Mouse (Mus musculus): ENCODE measurements around the gene Abhd12b. TPM values are rescaled to one million over a fixed set of nuclear protein-coding genes. Genes with fewer than 3 reads are reported as not detected.

Abhd12b gene
- polyA plus RNA-seq, 1 experiment, result not detected

DNA sequence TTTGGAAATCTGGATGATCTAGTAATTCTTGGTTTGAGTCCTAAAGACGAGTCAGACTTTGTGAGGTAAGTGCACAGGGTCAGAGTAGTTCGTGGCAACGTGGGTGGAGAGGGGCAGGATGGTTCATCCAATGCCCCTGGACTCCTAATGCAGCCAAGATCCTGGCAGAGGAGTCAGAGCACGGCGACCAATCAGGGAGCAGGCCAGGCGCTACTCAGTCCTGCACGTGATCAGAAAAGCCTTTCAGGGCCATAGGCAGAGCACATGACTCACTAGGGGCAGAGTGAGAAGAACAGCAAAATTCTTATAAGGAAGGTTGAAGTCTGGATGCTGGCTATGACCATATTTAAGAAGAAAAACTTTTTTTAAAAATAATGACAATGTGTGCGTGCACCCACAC lies 50.5 kb downstream of the Abhd12b start:
- TF ChIP-seq POLR2A (IDR thresholded peaks at IDR 0.05; ENCODE audit: control insufficient read depth, low read depth, low read length), result no peak
- TF ChIP-seq CTCF (IDR thresholded peaks at IDR 0.05; ENCODE audit: control insufficient read depth, insufficient read depth, insufficient replicate concordance, low read depth, low read length), result no peak
- no peak overlapping the region for H3K27ac ChIP-seq (ENCODE audit: control insufficient read depth, insufficient read depth, low read depth, low read length)
- no peaks in the 10 kb centered on the region for H3K27me3 ChIP-seq (ENCODE audit: control insufficient read depth, insufficient read depth, low read length)
- no peaks in the 10 kb centered on the region for H3K4me1 ChIP-seq (ENCODE audit: control insufficient read depth, insufficient read depth, low read length)
- H3K36me3 ChIP-seq (ENCODE audit: control insufficient read depth, insufficient read depth, low read length), result no peaks in the 10 kb centered on the region
- no peak overlapping the region for H3K4me3 ChIP-seq (ENCODE audit: control insufficient read depth, low read depth, low read length)

DNA sequence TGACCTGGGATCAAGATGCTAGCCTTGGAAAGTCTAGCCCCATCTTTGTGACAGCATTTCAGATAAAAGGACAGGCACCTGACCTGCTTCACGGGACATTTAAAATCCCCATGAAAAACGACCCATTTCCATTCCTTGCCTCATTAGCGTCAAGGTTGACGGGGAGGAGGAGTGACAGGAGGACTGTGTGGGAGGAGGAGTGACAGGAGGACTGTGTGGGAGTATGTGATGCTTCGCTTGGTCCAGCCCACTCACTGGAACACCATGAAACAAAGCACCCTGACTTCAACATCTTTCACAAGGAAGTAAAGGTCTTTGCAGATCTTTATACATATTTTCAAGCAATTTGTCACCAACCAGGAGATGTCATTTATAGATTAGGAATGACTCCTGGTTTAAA lies 54.3 kb downstream of the Abhd12b start:
- no peaks in the 10 kb centered on the region for H3K36me3 ChIP-seq (ENCODE audit: control insufficient read depth, insufficient read depth, low read length)
- TF ChIP-seq CTCF (IDR thresholded peaks at IDR 0.05; ENCODE audit: control insufficient read depth, insufficient read depth, insufficient replicate concordance, low read depth, low read length), result no peak
- TF ChIP-seq POLR2A (IDR thresholded peaks at IDR 0.05; ENCODE audit: control insufficient read depth, low read depth, low read length), result no peak

DNA sequence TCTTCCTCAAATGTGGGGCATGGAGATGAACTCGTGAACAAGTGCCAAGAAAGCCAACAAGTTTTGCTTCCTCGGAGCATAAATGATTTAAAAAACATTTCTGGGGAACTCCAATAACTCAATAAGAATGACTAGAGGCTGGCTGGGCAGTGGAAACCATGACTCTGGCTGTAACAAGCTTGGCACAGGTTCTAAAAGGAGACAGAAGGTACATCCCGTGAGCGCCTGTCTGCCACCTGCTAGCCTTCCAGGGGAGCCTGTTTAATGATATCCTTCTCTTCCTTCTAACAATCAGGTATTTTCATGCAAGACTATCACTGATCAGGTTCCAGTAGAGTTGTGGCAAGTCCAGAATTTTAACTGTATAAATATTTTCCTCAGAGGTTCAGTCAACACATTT lies 58.6 kb downstream of the Abhd12b start:
- H3K4me1 ChIP-seq (ENCODE audit: control insufficient read depth, insufficient read depth, low read length), result no peaks in the 10 kb centered on the region
- H3K4me3 ChIP-seq (ENCODE audit: control insufficient read depth, low read depth, low read length), result no peak overlapping the region
- TF ChIP-seq CTCF (IDR thresholded peaks at IDR 0.05; ENCODE audit: control insufficient read depth, insufficient read depth, insufficient replicate concordance, low read depth, low read length), result no peak
- TF ChIP-seq POLR2A (IDR thresholded peaks at IDR 0.05; ENCODE audit: control insufficient read depth, low read depth, low read length), result no peak
- no peaks in the 10 kb centered on the region for H3K36me3 ChIP-seq (ENCODE audit: control insufficient read depth, insufficient read depth, low read length)
- H3K27me3 ChIP-seq (ENCODE audit: control insufficient read depth, insufficient read depth, low read length), result no peaks in the 10 kb centered on the region
- H3K27ac ChIP-seq (ENCODE audit: control insufficient read depth, insufficient read depth, low read depth, low read length), result no peak overlapping the region

More for the DNA sequence above, 54.3 kb downstream of the Abhd12b start:
- Histone ChIP-seq H3K4me1 (ENCODE audit: control insufficient read depth, insufficient read depth, low read length) (no peaks in the 10 kb centered on the region), H3K27ac (ENCODE audit: control insufficient read depth, insufficient read depth, low read depth, low read length) (no peak overlapping the region), H3K4me3 (ENCODE audit: control insufficient read depth, low read depth, low read length) (no peak overlapping the region), H3K27me3 (ENCODE audit: control insufficient read depth, insufficient read depth, low read length) (no peaks in the 10 kb centered on the region)

DNA sequence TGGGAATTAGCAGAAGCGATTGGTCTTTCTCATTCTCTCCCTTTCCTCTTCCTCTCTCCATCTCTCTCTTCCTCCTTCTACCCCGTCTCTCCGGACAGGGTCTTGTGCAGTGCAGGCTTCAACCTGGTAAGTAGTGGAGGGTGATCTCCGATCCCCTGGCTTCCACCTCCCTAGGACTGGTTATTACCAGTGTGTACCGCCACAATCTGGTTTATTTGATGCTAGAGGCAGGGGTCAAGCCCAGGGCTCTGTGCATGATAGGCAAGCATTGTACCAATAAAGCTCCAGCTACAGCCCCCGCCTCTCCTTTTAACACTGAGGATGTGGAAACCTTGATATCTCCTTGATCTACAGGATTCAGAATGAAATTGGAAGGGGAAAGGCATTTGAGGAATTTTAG lies 59.7 kb downstream of the Abhd12b start:
- Histone ChIP-seq H3K4me3 (ENCODE audit: control insufficient read depth, low read depth, low read length) (no peak overlapping the region), H3K4me1 (ENCODE audit: control insufficient read depth, insufficient read depth, low read length) (no peaks in the 10 kb centered on the region), H3K36me3 (ENCODE audit: control insufficient read depth, insufficient read depth, low read length) (no peaks in the 10 kb centered on the region), H3K27me3 (ENCODE audit: control insufficient read depth, insufficient read depth, low read length) (no peaks in the 10 kb centered on the region), H3K27ac (ENCODE audit: control insufficient read depth, insufficient read depth, low read depth, low read length) (no peak overlapping the region)
- TF ChIP-seq POLR2A (IDR thresholded peaks at IDR 0.05; ENCODE audit: control insufficient read depth, low read depth, low read length), result no peak
- no peak for TF ChIP-seq CTCF (IDR thresholded peaks at IDR 0.05; ENCODE audit: control insufficient read depth, insufficient read depth, insufficient replicate concordance, low read depth, low read length)

GRCm38 (mm10) chr12:70214281-70214680 lies 60.3 kb downstream of the Abhd12b start:
- no peak overlapping the region for H3K4me3 ChIP-seq (ENCODE audit: control insufficient read depth, low read depth, low read length)
- no peaks in the 10 kb centered on the region for H3K4me1 ChIP-seq (ENCODE audit: control insufficient read depth, insufficient read depth, low read length)
- no peak overlapping the region for H3K27ac ChIP-seq (ENCODE audit: control insufficient read depth, insufficient read depth, low read depth, low read length)
- H3K27me3 ChIP-seq (ENCODE audit: control insufficient read depth, insufficient read depth, low read length), result no peaks in the 10 kb centered on the region
- no peaks in the 10 kb centered on the region for H3K36me3 ChIP-seq (ENCODE audit: control insufficient read depth, insufficient read depth, low read length)
- TF ChIP-seq POLR2A (IDR thresholded peaks at IDR 0.05; ENCODE audit: control insufficient read depth, low read depth, low read length) (no peak), CTCF (IDR thresholded peaks at IDR 0.05; ENCODE audit: control insufficient read depth, insufficient read depth, insufficient replicate concordance, low read depth, low read length) (no peak)

DNA sequence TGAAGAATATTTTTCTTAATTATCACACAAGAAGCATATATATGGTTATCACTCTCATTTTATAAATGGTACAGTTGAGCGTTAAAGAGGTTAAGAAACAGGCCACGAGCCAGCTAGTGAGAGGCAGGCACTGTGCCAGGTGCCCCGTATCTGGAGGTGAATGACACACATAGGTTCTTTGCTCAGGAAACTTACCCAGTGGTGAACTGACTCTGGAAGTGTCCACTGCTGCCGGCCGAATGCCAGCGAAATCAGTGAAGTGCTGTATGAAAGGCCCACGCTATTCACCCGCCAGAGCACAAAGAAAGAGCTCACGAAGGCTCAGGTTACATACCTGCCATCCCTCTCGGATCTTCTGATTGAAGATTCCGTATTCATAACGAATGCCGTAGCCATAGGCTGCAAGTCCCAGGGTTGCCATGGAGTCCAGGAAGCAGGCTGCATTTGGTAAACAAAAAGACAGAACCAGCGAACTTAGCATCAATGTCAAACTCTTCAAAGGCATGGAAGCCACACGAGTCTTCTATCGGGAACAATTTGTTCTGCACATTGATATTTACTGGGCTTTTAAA lies 62.4 kb downstream of the Abhd12b start:
- Histone ChIP-seq H3K4me1 (ENCODE audit: control insufficient read depth, insufficient read depth, low read length) (no peaks in the 10 kb centered on the region), H3K27ac (ENCODE audit: control insufficient read depth, insufficient read depth, low read depth, low read length) (no peak overlapping the region), H3K27me3 (ENCODE audit: control insufficient read depth, insufficient read depth, low read length) (no peaks in the 10 kb centered on the region), H3K36me3 (ENCODE audit: control insufficient read depth, insufficient read depth, low read length) (no peaks in the 10 kb centered on the region), H3K4me3 (ENCODE audit: control insufficient read depth, low read depth, low read length) (no peak overlapping the region)
- TF ChIP-seq POLR2A (IDR thresholded peaks at IDR 0.05; ENCODE audit: control insufficient read depth, low read depth, low read length) (no peak), CTCF (IDR thresholded peaks at IDR 0.05; ENCODE audit: control insufficient read depth, insufficient read depth, insufficient replicate concordance, low read depth, low read length) (no peak)

DNA sequence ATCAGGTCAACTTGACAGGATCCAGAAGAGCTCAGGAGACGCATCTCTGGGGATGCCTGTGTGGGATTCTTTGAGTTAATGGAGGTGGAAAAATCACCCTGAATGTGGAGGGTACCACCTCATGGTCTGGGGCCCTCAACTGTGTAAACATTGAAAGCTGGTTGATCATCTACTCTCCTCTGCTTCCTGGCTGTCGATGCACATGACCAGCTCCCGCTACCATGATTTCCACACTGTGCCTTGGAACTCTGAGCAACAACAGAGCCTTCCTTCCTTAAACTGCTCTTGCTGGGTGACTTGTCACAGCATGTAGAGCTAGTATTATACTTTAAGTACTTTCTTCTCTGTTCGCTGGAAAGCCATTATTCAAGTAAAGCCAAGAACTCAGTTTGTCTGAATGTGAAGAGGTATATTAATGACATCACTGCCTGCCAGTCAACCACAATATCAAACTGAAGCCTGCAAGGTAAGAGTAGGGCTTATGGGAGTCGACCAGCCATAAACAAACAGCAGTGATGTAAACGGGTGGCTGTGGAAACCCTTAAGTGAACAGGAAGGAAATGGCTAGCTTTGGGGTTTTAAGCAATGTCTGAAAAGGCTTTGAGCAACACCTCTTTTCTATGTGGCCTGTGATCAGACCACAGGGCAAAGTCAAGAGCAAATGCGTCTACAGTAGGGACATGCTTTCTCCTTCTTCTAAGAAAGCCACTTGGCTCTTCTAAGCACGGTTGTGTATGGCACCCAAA lies 65.0 kb downstream of the Abhd12b start:
- H3K36me3 ChIP-seq (ENCODE audit: control insufficient read depth, insufficient read depth, low read length), result no peaks in the 10 kb centered on the region
- H3K27me3 ChIP-seq (ENCODE audit: control insufficient read depth, insufficient read depth, low read length), result no peaks in the 10 kb centered on the region
- H3K27ac ChIP-seq (ENCODE audit: control insufficient read depth, insufficient read depth, low read depth, low read length), result no peak overlapping the region
- TF ChIP-seq CTCF (IDR thresholded peaks at IDR 0.05; ENCODE audit: control insufficient read depth, insufficient read depth, insufficient replicate concordance, low read depth, low read length) (no peak), POLR2A (IDR thresholded peaks at IDR 0.05; ENCODE audit: control insufficient read depth, low read depth, low read length) (no peak)
- H3K4me3 ChIP-seq (ENCODE audit: control insufficient read depth, low read depth, low read length), result no peak overlapping the region
- H3K4me1 ChIP-seq (ENCODE audit: control insufficient read depth, insufficient read depth, low read length), result no peaks in the 10 kb centered on the region
